Mouse (Mus musculus): ENCODE data around the gene Gng8.

Gng8 gene

DNA sequence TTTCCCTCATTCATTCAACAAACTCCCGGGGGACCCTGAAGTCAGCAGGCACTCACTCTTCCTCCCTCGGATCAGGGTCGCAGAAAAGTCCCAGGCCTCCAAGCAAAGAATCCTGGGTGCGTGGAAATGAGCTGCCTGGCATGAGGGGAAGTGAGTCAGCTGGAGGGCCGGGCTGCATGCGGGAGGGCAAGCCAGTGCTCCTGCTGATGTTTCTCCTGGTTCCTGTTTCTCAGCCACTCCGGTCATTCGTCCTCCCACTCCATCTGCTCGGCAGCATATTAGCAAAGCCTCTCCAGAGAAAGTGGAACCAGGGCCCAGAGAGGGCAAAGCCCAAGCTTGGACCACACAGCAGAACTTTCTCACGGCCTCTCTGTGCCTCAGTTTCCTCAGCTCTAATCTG is 18.3 kb downstream of the Gng8 start:
- no peak for DNase-seq

DNA sequence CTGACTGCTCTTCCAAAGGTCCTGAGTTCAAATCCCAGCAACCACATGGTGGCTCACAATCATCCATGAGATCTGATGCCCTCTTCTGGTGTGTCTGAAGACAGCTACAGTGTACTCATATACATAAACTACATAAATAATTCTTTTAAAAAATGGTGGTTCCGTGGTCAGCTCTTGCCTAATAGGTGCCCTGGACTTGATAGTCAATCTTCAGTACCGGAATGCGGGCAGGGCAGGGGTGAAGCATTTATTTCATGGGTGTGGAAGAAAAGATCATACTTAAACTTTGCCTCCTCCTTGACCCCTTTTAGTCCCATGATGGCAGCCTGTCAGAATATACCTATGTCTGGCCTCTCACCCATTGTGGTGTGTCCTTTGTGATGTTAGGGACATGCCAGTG is 20.3 kb downstream of the Gng8 start:
- DNase-seq = no peak

DNA sequence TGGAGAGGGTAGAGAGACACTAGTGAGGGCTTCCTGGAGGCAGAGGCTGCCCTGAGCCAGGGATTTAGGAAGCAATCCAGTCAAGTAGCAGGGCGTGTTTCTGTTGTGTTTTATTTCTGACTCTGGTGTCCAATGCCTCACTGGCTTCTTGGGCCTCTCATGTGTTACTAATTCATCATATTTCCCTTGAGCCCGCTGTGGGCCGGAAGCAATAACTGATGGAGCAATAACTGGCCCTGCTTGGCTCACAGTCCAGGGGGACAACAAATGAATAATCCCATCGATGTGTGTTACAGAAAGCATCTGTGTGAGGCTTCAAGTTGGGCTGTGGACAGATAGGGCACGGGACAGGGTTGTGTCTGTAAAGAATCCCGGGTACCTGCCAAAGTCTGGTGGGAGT is 20.8 kb downstream of the Gng8 start:
- no peak for DNase-seq

DNA sequence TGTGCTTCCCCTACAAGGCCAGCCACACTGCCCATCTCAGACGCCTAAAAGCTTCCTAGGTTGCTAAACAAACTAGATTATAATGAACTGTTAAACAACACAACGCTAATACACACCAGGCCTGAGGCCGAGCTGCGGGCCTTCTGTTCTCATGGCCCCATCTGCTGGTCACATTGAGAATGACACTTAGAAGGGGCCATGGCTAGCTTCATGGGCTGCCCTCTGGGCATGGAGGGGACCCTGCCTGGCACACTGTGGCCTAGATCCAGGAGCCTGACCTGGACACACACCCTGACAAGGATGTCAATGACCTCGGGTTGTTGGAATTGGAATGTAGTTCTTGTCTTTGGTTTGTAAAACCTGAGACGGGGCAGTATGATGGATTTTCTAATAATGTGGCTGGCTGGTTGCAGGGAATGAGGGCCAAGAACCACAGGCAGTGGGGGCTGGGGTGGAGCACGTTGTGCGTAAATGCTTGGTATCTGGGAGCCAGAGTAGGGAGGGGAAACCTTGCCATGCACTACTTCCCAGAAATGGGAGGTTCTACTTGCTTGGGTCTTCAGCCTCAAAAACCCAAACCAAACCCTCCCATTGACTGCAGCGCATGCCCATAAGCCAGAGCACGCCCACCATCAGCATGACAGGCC is 22.3 kb downstream of the Gng8 start:
- peak; percentile 85 for DNase-seq

DNA sequence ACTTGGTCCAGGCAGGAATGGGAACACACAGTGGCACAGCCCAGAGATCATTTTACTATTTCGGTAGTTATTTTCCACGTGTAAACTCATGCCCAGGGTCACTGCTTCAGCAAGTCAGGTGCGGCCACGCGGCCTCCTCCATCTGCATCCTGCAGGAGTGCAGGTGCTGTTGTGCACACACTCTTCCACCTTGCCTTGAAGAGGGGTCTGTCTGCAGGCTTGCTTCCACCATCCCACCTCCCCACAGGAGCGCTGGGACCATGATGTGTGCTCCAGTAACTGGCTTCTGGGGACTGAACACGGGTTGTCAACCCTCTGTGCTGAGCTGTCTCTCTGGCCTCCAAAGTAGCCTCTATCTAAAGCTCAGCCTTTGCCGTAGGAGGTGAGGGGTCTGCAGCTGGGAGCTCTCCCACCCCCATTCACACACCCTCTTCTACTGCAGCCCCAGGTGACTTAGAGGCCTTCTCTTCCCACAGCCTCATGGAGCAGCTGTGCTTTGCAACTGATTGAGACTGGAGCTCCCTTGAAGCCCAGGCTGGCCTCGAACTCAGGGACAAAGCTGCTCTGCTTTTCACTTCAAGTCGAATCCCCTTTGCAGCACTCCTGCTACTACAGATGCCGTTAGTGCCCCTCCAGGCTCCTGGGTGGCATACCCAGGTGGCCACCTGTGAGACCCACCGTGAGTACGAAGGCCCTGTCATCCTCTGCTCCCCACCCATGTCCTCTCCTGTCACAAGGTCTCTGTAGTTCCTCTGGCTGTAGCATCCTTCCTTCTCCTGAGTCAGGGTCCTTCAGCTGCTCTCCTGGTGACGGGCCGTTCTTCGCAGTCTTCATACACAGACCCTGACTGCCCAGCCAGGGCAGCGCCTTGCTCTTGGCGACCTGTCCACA is 23.1 kb downstream of the Gng8 start:
- DNase-seq = no peak

DNA sequence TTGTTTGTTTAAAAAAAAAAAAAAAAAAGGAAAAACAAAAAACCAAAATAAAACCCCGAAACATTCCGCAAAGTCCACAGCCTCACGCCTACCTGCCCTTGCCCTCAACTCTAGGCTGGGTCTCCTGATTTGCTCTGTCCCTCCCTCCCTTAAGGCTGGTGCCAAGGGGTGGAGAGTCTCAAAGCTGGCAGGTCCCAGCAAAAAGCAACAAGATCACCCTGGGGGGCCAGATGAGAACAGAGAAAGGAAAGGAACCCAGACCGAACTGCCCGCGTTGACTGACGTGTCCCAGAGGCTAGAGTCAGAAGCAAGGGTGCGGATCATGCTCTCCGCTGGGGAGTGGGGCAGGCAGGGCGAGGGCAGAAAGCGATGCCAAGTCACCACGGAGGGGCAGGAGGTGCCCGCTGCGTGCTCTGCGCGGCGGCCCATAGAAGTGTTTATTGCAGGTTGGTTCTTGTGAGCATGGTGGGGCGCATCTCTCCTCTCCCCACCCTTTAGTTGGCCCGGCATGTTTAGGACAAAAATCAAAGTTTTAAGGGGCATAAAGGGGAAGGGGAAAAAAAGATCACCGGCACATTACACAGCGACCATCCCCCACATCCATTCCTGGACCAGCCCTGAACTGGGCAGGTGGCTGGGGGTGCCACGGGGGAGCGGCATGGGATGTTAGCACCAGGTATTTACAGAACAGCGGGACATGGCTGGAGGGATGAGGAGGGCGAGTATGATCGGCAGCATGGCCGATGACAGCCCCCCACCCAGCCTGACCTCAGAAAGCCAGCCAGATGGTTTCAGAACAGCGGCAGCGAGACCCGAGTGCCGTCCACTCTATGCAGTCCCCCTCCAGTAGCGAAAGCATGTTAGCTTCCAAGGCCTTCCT is 24.1 kb downstream of the Gng8 start:
- DNase-seq = no peak

DNA sequence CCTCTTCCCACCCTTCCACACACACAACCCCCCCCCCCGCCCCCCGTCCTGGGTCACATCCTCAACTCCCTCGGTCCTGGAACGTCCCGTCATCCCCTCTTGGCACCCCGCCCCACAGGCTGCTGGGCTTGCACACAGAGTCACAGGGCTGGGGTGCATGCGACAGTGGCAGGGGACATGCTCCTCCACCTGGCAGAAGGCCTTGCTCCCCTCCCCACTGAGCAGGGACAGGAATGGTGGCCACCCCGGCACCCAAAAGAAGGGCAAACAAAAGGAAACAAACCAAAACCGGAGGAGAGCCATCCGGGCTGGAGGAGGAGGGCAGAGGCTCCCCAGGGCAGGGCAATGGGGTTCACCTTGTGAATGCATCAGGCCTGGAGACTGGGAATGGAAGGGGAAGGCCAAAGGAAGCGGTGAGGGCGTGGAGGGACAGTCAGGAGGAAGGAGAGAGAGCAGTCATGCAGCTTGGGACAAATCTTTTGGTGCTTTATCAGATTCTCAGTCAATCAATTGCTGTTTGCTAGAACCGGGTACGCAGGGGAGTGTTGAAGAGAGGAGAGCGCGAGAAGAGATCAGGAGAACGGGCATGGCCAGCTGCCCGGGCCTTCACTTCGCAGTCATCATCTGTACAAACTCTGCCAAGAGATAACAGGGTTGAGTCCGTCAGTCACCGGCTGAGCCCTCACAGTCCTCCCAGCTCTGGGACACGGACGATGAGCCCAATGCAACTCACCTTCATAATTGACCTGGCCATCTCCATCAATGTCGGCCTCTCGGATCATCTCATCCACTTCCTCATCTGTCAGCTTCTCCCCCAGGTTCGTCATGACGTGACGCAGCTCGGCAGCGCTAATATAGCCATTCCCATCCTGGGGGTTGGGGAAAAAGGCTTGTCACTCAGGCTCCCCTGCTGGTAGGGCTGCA is 25.0 kb downstream of the Gng8 start:
- DNase-seq = no peak

DNA sequence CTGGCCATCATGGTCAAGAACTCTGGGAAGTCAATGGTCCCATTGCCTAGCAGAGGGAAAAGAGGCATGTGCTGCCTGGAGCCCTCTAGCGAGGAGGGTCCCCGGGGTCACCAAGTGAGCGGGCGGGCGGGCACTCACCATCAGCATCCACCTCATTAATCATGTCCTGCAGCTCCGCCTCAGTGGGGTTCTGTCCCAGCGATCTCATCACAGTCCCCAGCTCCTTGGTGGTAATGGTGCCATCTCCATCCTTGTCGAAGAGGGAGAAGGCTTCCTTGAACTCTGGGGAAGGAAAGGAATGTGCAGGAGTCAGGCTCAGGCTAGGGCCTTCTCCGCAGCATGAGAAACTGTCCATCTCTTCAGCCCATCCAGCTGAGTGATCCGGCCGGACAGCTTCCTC is 25.9 kb downstream of the Gng8 start:
- DNase-seq = no peak

DNA sequence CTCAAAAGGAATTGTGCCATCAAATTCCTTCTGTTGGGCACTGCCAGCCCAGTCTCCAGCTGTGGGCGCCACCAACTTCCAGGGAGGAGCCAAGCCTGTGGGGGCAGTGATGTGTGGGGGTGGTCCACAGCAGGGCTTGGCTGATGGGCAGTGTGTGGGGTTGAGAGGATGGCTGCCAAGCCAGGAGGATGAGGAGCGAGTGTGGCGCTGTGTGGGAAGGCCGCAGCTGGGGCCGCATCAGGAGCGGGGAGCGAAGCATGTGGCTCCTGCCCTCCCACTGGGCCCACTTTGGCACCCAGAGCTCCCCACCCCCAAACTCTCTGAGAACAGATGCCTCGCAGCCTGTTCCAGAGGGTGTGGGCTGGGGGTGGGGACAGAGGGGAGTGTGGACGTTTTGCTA is 26.4 kb downstream of the Gng8 start:
- no peak for DNase-seq

DNA sequence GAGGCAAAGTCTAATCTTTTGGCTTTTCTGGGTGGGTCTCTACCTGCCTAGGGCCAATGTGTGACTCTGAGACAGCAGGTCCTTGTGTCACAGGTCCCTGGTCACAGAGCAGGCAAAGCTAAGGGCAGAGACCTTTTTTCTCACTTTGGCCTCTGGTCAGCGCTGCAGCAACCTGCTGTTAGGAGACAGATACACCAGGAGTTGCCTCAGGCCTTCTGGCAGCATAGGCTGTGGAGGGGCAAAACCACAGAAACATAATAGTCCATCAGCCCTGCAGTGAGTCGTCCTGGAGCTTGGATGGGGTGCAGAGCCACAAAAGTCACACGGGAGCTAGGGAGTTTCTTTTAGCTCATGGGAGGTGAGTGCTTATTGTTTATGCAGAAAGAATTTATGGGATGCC is 27.1 kb downstream of the Gng8 start:
- DNase-seq = no peak

DNA sequence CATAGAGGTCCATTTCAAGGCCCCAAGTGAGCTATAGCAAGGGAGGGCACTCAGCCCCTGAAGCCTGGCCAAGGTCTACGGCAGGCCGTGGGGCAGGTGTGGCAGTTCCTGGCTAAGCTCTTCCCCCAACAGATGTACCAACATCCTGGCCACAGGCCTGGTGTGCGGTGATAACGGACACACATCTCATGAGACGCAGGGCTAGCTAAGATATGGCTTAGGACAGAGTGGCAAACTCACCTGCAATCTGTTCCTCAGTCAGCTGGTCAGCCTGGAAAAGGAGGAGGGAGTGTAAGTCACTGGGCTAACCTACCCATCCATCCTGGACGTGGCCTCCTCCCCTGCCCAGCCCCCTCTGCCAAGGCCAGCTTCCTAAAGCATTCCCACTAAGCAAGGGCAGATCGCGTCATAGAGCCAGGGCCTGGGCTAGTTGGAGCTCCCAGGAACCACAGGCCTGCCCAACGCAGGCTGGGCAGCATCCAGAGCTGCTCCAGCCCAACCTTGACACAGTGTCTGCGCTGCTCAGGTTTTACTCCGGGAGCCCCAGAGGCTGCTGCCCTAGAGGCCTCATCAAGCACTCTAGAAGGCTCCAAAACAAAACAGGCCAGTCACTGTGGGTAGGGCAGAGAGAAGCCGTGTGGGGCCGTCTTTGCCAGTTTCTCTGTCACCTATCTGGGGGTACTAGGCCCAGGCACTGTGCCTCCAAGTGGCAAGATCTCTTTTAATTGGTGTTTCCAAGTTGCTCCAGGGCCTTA is 28.0 kb downstream of the Gng8 start:
- DNase-seq = no peak

DNA sequence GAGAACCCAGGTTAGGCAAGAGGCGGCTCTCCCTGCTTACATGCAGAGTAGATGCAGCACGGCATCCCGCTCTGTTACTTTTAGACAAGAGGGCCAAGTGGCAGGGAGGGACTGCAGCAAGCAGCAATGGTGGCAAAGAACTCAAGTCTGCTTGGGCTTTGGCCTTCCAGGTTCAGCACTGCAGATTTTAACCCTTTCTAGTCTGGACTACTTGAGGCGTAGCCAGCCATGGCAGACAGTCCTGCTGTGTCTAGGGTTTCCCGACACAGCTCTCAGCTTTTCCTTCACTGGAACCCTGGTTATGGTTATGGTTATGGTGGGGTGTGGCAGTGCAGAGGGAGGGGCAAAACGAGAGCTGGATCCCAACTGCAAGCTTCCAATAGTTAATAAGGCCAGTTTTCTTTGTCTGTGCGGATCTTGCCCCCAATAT is 28.6 kb downstream of the Gng8 start:
- no peak for DNase-seq

DNA sequence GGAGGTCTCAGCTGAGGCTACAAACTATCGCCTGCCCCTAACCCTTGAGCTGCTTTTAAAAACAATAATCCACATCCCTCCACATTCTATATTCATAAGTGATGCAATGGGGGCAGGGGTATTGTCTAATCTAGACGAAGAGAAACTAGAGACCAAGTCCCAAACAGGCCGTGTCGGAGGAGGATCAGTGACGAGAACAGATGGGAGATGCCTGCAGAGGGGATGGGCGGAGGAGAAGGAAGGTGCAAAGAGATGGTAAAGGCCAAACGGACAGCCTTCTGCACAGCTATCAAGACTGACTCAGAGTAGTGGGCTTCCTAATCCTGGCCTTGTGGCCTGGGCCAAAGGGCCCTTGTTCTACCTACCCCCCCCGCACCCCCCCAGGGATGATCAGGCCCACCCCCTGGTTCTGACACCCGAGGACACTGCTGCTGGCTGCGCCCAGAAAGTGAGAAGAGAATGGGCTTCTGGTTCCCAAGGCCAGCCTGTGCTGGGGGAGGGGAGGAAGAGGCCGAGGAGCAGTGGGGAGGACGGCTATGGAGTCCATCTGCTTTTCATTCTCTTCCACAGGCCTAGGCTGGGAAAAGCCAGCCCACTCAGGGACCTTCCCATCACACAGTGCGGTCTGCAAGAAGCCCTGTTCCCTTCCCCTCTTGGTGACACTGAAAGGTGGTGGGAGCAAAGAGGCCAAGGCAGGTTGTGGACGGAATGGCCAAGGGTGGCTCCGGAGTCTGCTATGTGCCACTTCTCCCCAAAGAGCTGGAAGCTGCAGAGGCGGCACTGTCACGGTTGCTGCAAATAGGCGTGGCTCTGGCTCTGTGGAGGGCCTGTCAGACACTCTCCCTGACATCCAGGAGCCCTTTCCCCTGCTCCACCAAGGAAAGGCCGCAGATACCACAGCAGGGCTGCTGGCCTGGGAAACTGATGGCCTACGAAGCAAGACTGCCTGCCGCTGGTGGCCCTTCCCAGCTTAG is 29.5 kb downstream of the Gng8 start:
- DNase-seq = no peak

DNA sequence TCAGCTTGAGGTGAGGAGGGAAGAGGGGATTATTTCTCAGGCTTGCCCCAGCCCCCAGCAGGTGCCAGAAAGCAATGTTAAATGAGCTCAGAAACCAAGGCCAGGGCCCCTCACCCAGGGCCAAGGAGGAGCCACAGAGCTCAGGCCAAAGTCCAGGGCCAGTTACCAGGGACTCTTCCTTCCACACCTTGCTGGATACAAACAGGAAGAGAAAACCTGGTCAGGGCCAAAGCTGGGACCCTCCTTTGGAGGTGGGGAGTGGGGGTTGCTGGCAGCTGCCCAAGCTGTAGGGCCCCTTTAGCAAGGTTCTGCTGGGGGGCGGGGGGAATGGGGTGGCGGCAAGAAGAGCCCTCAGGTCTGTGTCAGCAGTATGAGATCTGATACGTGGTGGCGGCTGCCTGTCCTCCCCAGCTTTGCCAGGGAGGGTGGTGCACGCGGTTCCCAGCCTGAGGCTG is 30.3 kb downstream of the Gng8 start:
- DNase-seq = no peak

DNA sequence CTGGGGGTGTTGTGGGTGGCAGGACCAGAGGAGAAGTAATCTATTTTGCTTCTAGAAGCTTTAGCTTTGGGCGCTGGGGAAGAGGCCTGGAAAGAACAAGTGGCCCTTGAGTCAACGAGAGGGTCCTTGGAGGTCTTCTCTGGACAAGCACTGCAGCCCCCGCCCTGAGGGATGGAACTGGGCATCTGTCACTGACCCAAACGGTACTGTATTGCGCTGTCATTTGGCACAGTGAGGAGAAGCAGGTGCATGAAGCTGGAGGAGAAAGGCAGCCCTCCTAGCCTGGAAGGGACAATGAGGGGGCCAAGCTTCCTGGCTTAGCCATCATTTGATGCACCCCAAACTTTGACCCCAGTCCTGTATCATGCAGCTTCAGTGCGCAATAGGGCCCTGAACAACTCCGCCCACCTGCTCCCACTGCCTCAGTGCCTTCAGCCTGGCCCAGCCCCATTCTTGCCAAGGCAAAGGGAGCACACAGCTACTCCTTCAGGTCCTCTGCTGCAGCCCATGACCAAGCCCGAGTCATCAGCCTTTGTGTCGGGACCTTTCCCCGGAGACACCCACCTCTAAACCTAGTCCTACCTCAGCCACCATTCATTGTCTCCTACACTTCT is 30.9 kb downstream of the Gng8 start:
- no peak for DNase-seq

DNA sequence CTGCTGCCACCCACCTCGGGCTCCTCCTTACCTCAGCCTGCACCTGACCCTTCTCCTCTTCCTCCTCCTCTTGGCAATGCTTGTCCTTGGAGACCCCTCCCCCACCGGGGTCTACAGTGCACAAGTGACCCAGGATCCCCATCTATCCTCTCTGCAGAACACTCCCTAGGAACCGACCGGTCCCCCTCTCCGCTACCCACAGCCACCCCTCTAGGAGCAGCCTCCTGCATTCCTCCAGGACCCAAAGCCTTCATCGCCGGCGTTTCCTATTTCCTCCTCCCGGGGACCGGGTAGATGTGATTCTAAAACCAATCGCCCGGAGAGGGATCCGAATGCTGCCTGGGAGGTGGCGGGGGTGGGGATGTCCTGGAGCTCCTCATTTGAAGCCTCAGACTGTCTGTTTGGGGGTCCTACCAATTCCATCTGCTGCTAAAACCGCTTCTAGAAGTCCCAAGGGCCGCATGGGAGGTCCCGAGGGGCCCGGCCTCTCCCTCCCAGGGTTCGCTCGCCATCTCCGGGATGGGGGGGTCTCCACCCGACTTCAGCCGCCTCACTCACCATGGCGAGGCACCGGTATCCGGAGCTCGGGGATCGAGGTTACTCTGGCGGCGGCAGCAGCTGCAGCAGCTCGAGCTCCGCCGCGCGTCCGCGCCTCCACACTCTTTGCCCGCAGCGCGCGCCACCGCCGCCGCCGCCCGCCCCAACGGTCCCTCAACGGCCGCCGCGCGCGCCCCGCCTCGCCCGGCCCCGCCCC is 31.9 kb downstream of the Gng8 start:
- DNase-seq = no peak

DNA sequence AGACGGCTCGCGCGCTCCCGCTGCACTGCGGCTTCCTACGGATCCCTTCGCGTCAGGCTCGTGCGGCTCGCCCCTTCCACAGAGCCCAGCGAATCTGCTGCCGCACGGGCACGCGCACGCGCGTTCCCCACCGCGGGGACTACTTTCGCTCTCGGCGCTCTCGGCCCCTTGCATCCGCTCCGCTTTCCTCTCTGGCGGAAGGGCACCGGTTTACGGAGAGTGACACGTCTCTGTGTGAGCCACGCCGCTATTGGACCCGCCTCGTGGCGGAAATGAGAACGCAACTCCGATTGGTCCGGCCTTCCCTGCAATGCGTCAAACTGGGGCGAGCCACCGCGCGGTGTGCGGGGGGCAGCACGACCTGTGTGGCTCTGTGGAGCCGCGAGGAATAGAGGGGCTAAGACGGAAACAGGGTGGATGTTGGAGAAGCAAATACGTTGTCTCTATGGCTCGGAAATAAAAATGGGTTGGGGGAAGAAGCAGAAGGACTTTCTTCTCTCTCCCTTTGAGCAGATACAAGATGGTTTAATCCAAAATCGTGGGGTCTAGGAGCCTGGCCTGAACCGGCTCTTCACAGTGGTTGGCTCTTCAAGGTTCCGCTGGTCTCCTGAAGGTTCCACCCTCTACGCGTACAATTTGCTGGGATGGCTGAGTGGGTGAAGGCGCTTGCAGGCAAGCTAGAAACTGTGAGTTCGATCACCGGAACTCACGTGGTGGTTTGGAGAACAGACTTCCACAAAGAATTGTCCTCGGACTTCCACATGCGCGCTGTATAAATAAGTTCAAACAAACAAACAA is 32.6 kb downstream of the Gng8 start, which contains the start of gene Calm3:
TSS of gene Calm3 (minus strand) at position 78 of the 798 bp plus-strand sequence.
- peak; percentile 99 for DNase-seq

DNA sequence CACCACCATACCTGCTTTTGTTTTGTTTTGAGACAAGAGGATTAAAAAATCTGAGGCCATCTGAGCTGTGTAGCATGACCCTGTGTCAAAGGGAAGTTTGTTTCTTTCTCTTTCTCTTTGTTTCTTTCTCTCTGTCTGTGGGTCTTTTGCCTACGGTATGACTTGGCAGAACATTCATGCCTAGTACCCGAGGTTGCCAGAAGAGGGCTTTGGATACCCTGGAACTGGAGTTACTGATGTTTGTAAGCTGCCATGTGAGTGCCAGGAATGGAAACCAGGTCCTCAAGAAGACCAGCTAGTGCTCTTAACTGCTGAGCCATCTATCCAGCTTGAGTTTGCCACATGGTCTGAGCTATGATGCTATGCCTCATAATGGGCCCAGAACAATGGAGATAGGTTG is 36.8 kb downstream of the Gng8 start:
- DNase-seq = no peak

Data from lung, postnatal 14 days (tissue).